Mouse (Mus musculus): Measurements from ENCODE around the gene Setd7. TPM values are rescaled to one million over a fixed set of nuclear protein-coding genes. Genes with fewer than 3 reads are reported as not detected.

Gene Setd7
- polyA plus RNA-seq, 1 experiment from 2014 or later, result 6.6 TPM

DNA sequence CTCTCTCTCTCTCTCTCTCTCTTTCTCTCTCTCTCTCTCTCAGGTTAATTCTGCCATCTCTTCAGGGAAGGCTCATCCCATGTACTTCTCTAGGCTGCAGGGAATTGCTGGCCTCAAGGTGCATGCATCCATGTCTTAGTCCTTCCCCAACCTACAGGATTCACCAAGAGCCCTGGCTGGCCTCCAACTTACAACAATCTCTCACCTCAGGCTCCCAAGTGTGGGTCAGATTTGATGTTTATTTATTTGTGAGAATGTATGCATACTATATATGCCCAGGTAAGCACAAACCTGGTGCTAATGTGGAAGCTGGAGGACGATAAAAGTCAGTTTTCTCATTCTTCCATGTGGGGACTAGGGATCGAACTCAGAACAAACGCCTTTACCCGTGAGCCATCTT, 5.8 kb downstream of the Setd7 start:
- Histone ChIP-seq H3K4me1 (ENCODE audit: control insufficient read depth in 2 of 2, insufficient read depth in 2 of 2, low read length in 2 of 2) (peaks cover 26 to 43% of the 10 kb centered on the region in 2 experiments), H3K4me3 (ENCODE audit: control insufficient read depth in 1 of 2, insufficient read depth in 1 of 2, low read depth in 1 of 2, low read length in 2 of 2) (no peak overlapping the region)

DNA sequence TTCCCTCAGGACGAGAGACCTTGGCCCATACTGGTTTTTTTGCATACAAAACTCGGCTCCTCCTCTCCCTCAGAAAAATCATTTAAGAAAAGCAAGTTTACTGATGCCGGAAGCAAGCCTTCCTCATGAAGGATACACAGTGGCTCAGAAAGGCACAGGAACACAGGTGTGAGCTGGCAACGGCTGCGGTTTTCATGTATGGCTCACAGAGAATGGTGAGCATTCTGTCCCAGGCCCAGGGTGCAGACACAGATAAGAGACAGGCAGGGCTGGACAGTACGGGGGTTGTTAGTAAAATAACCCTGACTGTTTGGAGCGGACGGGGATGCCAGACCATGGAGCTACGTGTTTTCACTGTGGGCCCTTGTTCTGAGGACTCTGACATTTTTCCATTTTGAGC, 6.6 kb downstream of the Setd7 start:
- peaks cover 26 to 43% of the 10 kb centered on the region in 2 experiments for H3K4me1 ChIP-seq (ENCODE audit: control insufficient read depth in 2 of 2, insufficient read depth in 2 of 2, low read length in 2 of 2)
- H3K4me2 ChIP-seq (ENCODE audit: low read length), result peak overlapping the region; percentile 63
- peaks cover 10% of the 10 kb centered on the region for H3K36me3 ChIP-seq (ENCODE audit: control insufficient read depth, insufficient read depth, low read length)
- 31% methylated on average over 9 of the region's 9 CpGs for WGBS
- no peaks in the 10 kb centered on the region for H3K9me3 ChIP-seq (ENCODE audit: control insufficient read depth, low read length)
- no peak overlapping the region for H3K4me3 ChIP-seq (ENCODE audit: control insufficient read depth in 1 of 2, insufficient read depth in 1 of 2, low read depth in 1 of 2, low read length in 2 of 2)
- ATAC-seq (ENCODE audit: insufficient number of reproducible peaks, insufficient read depth, low FRiP score, low read depth), result no peak
- H3K27me3 ChIP-seq (ENCODE audit: control insufficient read depth, insufficient read depth, low read length), result no peaks in the 10 kb centered on the region
- H3K27ac ChIP-seq (replicated peaks in 1 of 2; ENCODE audit: control insufficient read depth in 1 of 2, insufficient read depth in 1 of 2, low read depth in 2 of 2, low read length in 2 of 2), result peak overlapping the region; percentile 0 to 65; a peak in 2 of 4 replicates
- H3K9ac ChIP-seq (ENCODE audit: low read length), result peak overlapping the region; percentile 2; the same call in 1 of the 2 replicates

More for the DNA sequence above, 5.8 kb downstream of the Setd7 start:
- ATAC-seq (ENCODE audit: insufficient number of reproducible peaks, insufficient read depth, low FRiP score, low read depth), result no peak
- Histone ChIP-seq H3K9me3 (ENCODE audit: control insufficient read depth, low read length) (no peaks in the 10 kb centered on the region), H3K36me3 (ENCODE audit: control insufficient read depth, insufficient read depth, low read length) (peaks cover 3% of the 10 kb centered on the region), H3K4me2 (ENCODE audit: low read length) (no peak overlapping the region), H3K27me3 (ENCODE audit: control insufficient read depth, insufficient read depth, low read length) (no peaks in the 10 kb centered on the region), H3K9ac (ENCODE audit: low read length) (no peak overlapping the region), H3K27ac (replicated peaks in 1 of 2; ENCODE audit: control insufficient read depth in 1 of 2, insufficient read depth in 1 of 2, low read depth in 2 of 2, low read length in 2 of 2) (peak overlapping the region in 1 of 2 experiments; percentile 65; a peak in 1 of 4 replicates)
- WGBS, result 92% methylated on average over 4 of the region's 4 CpGs

DNA sequence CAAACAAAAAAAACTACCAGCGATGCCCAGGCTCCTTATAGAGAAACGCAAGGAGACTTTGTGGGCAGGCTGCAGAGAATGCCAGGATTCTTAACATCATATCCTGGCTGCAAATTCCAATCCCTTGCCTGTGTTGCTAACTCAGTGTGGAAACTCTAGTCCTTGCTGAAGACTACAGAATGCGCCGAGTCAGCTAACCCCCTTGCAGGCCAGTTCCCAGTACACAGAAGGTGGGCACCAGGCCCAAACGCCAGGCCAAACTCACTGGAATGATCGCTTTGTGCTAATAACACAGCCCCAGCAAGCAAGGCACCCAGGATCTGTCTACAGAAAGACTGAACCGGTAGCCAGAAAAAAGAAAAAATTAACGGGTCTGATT, 7.2 kb downstream of the Setd7 start:
- WGBS, result 40% methylated on average over 8 of the region's 8 CpGs
- H3K27ac ChIP-seq (replicated peaks in 1 of 2; ENCODE audit: control insufficient read depth in 1 of 2, insufficient read depth in 1 of 2, low read depth in 2 of 2, low read length in 2 of 2), result peak overlapping the region; percentile 24 to 65; a peak in 2 of 4 replicates
- no peaks in the 10 kb centered on the region for H3K9me3 ChIP-seq (ENCODE audit: control insufficient read depth, low read length)
- no peak overlapping the region for H3K4me3 ChIP-seq (ENCODE audit: control insufficient read depth in 1 of 2, insufficient read depth in 1 of 2, low read depth in 1 of 2, low read length in 2 of 2)
- peak overlapping the region; percentile 65 for H3K9ac ChIP-seq (ENCODE audit: low read length)
- no peaks in the 10 kb centered on the region for H3K27me3 ChIP-seq (ENCODE audit: control insufficient read depth, insufficient read depth, low read length)
- H3K4me2 ChIP-seq (ENCODE audit: low read length), result peak overlapping the region; percentile 63
- peaks cover 25 to 40% of the 10 kb centered on the region in 2 experiments for H3K4me1 ChIP-seq (ENCODE audit: control insufficient read depth in 2 of 2, insufficient read depth in 2 of 2, low read length in 2 of 2)
- H3K36me3 ChIP-seq (ENCODE audit: control insufficient read depth, insufficient read depth, low read length), result peaks cover 16% of the 10 kb centered on the region
- peak; percentile 33; the same call in 1 of the 2 replicates for ATAC-seq (ENCODE audit: insufficient number of reproducible peaks, insufficient read depth, low FRiP score, low read depth)

DNA sequence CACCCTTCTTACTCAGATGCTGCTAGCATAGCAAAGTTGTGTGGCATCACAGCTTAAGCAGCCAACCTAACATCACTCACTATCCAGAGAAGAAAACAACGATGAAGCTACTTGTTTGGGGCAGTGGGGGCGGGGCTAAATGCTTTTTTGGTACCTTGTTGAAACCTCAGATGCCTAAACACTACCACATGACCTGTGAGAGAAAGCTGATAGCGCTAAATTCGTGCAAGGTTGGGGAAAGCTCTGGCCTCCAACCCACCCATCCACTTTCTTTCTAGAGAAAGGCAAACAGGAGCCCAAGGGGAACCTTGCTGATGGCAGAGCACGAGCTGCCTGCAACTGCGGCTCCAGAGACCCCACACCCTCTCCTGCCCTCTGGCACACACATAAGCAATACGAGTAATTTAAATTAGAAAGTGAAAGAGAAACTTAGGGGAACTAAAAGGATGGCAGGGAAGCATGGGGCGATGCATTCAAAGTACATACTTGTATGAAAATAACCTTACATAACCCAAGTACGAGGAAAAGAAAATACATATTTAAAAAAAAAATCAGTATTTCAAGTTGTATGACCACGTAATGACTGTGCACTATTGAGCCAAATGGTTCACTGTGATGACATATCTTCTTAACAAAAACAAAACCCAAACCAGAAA, 7.7 kb downstream of the Setd7 start:
- WGBS, result 35% methylated on average over 10 of the region's 10 CpGs
- peaks cover 22 to 35% of the 10 kb centered on the region in 2 experiments for H3K4me1 ChIP-seq (ENCODE audit: control insufficient read depth in 2 of 2, insufficient read depth in 2 of 2, low read length in 2 of 2)
- H3K27me3 ChIP-seq (ENCODE audit: control insufficient read depth, insufficient read depth, low read length), result no peaks in the 10 kb centered on the region
- H3K9me3 ChIP-seq (ENCODE audit: control insufficient read depth, low read length), result no peaks in the 10 kb centered on the region
- no peak for ATAC-seq (ENCODE audit: insufficient number of reproducible peaks, insufficient read depth, low FRiP score, low read depth)
- H3K36me3 ChIP-seq (ENCODE audit: control insufficient read depth, insufficient read depth, low read length), result peaks cover 21% of the 10 kb centered on the region
- peak overlapping the region; percentile 47 to 65; a peak in 3 of 4 replicates for H3K27ac ChIP-seq (replicated peaks in 1 of 2; ENCODE audit: control insufficient read depth in 1 of 2, insufficient read depth in 1 of 2, low read depth in 2 of 2, low read length in 2 of 2)
- H3K9ac ChIP-seq (ENCODE audit: low read length), result peak overlapping the region; percentile 65
- peak overlapping the region; percentile 14 to 15; a peak in 2 of 4 replicates for H3K4me3 ChIP-seq (ENCODE audit: control insufficient read depth in 1 of 2, insufficient read depth in 1 of 2, low read depth in 1 of 2, low read length in 2 of 2)
- peak overlapping the region; percentile 63 for H3K4me2 ChIP-seq (ENCODE audit: low read length)

DNA sequence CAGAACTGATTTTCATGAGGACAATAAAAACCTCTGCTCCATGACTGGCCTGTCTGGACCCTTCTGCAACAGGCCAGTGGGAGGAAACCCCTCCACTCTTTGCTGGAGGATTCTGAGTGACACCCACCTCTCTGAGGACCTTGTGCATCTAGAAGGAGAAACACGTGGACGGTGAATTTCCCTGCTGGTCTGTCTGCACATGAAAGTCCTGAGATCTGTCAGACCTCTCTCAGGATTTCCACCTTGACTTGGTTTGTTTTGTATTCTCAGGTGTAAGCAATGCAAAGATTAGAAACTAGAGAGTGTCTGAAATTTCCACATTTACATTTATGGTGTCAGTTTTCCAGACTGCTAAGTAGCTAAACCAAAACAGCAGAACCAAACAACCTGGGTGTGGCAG, 8.5 kb downstream of the Setd7 start:
- Histone ChIP-seq H3K9ac (ENCODE audit: low read length) (no peak overlapping the region), H3K27me3 (ENCODE audit: control insufficient read depth, insufficient read depth, low read length) (no peaks in the 10 kb centered on the region)

DNA sequence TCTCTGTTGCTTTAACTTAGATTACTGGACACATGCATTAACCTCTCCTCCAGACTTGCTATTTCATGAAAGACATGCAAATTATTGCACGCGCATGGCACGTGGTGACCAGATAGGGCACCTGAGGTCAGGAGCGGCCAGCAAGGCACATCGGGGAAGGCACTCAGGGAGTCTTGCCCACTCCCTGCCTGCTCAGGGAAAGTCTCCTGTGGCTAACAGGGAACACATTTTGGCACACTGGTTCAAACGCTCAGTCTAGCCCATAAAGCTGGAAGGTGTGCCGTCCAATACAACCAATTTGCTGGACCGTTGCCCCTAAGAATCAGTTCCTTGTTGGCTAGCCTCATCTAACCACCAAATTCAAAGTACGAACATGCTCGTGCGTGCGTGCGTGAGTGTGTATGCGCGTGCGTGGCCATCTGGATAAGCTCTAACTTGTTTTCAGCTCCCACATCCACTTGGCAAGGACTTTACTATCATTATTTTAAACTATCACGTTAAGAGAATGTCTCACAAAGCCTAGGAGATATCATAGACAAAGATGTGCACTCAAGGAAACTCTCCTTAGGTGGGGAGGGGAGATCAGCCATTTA, 11.6 kb downstream of the Setd7 start:
- Histone ChIP-seq H3K9me3 (ENCODE audit: control insufficient read depth, low read length) (no peaks in the 10 kb centered on the region), H3K4me2 (ENCODE audit: low read length) (no peak overlapping the region), H3K9ac (ENCODE audit: low read length) (no peak overlapping the region), H3K27ac (replicated peaks in 1 of 2; ENCODE audit: control insufficient read depth in 1 of 2, insufficient read depth in 1 of 2, low read depth in 2 of 2, low read length in 2 of 2) (no peak overlapping the region), H3K4me1 (ENCODE audit: control insufficient read depth in 2 of 2, insufficient read depth in 2 of 2, low read length in 2 of 2) (peaks cover 11 to 21% of the 10 kb centered on the region in 2 experiments), H3K36me3 (ENCODE audit: control insufficient read depth, insufficient read depth, low read length) (peaks cover 37% of the 10 kb centered on the region), H3K4me3 (ENCODE audit: control insufficient read depth in 1 of 2, insufficient read depth in 1 of 2, low read depth in 1 of 2, low read length in 2 of 2) (no peak overlapping the region), H3K27me3 (ENCODE audit: control insufficient read depth, insufficient read depth, low read length) (no peaks in the 10 kb centered on the region)
- 90% methylated on average over 17 of the region's 17 CpGs for WGBS
- no peak for ATAC-seq (ENCODE audit: insufficient number of reproducible peaks, insufficient read depth, low FRiP score, low read depth)

More for the DNA sequence above, 8.5 kb downstream of the Setd7 start:
- H3K4me1 ChIP-seq (ENCODE audit: control insufficient read depth in 2 of 2, insufficient read depth in 2 of 2, low read length in 2 of 2), result peaks cover 24 to 34% of the 10 kb centered on the region in 2 experiments
- 72% methylated on average over 2 of the region's 2 CpGs for WGBS
- ATAC-seq (ENCODE audit: insufficient number of reproducible peaks, insufficient read depth, low FRiP score, low read depth), result no peak
- H3K9me3 ChIP-seq (ENCODE audit: control insufficient read depth, low read length), result no peaks in the 10 kb centered on the region
- H3K4me3 ChIP-seq (ENCODE audit: control insufficient read depth in 1 of 2, insufficient read depth in 1 of 2, low read depth in 1 of 2, low read length in 2 of 2), result no peak overlapping the region
- peaks cover 26% of the 10 kb centered on the region for H3K36me3 ChIP-seq (ENCODE audit: control insufficient read depth, insufficient read depth, low read length)
- H3K4me2 ChIP-seq (ENCODE audit: low read length), result 0 out of 2 replicates have a peak overlapping the region, but pooled peaks have one; percentile 63
- 0 out of 4 replicates have a peak overlapping the region, but pooled peaks of 1 of the 2 experiments have one; percentile 65 for H3K27ac ChIP-seq (replicated peaks in 1 of 2; ENCODE audit: control insufficient read depth in 1 of 2, insufficient read depth in 1 of 2, low read depth in 2 of 2, low read length in 2 of 2)

DNA sequence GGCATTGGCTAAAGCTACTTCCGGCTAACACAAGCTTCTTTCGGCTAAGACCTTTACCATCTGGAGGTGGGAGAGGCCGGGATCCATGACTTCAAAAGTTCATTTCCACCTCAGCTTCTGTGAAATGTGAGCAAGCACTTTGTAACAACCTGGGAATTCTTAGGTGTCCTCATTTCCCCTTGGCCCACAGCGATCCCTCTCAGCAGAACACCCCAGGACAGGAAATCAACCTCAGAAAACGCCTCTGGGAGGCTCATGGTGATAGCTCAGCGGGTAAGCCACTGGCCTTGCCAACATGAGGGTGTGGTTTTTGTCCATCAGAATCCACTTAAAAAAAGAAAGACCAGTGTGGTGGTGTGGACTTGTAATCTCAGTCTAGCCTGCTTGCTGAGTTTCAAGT, 13.1 kb downstream of the Setd7 start:
- H3K36me3 ChIP-seq (ENCODE audit: control insufficient read depth, insufficient read depth, low read length), result peaks cover 47% of the 10 kb centered on the region
- ATAC-seq (ENCODE audit: insufficient number of reproducible peaks, insufficient read depth, low FRiP score, low read depth), result no peak
- H3K4me1 ChIP-seq (ENCODE audit: control insufficient read depth in 2 of 2, insufficient read depth in 2 of 2, low read length in 2 of 2), result peaks cover 3 to 6% of the 10 kb centered on the region in 2 experiments
- 0 out of 4 replicates have a peak overlapping the region, but pooled peaks of 1 of the 2 experiments have one; percentile 28 for H3K27ac ChIP-seq (replicated peaks in 1 of 2; ENCODE audit: control insufficient read depth in 1 of 2, insufficient read depth in 1 of 2, low read depth in 2 of 2, low read length in 2 of 2)
- H3K4me2 ChIP-seq (ENCODE audit: low read length), result no peak overlapping the region
- no peaks in the 10 kb centered on the region for H3K27me3 ChIP-seq (ENCODE audit: control insufficient read depth, insufficient read depth, low read length)
- 69% methylated on average over 6 of the region's 6 CpGs for WGBS
- no peak overlapping the region for H3K9ac ChIP-seq (ENCODE audit: low read length)
- no peak overlapping the region for H3K4me3 ChIP-seq (ENCODE audit: control insufficient read depth in 1 of 2, insufficient read depth in 1 of 2, low read depth in 1 of 2, low read length in 2 of 2)
- H3K9me3 ChIP-seq (ENCODE audit: control insufficient read depth, low read length), result no peaks in the 10 kb centered on the region
